Mouse (Mus musculus) right cerebral cortex, postnatal 10 days (tissue): ENCODE data around the gene Atp8b3.

Source experiments
- DNase-seq, 2 experiments: peaks; one replicate each; pipeline ENCODE4 v3.0.0; 2021; ENCODE audit warnings: low spot score in 2 of 2

Gene Atp8b3

GRCm38 (mm10) chr10:80523299-80523698, 15.6 kb downstream of the Atp8b3 start:
- DNase-seq: no peak

- DNase-seq: no peak
Measured at GRCm38 (mm10) chr10:80519287-80519686, 19.6 kb downstream of the Atp8b3 start.

DNA sequence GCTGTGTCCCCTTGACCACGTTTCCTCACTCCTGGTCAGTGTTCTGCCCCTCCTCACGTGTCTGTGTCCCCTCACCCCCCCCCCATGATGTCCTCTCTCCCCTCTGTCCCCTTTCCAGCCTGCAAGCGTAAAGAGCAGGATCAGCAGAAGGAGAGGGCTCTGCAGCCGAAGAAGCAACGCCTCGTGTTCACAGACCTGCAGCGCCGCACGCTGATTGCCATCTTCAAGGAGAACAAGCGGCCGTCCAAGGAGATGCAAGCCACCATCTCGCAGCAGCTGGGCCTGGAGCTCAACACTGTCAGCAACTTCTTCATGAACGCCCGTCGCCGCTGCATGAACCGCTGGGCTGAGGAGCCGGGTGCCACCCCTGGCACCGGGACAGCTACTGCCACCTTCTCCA, 25.2 kb downstream of the Atp8b3 start:
- no peak for DNase-seq

- no peak for DNase-seq
Measured at GRCm38 (mm10) chr10:80510273-80510660, 28.7 kb downstream of the Atp8b3 start.

DNA sequence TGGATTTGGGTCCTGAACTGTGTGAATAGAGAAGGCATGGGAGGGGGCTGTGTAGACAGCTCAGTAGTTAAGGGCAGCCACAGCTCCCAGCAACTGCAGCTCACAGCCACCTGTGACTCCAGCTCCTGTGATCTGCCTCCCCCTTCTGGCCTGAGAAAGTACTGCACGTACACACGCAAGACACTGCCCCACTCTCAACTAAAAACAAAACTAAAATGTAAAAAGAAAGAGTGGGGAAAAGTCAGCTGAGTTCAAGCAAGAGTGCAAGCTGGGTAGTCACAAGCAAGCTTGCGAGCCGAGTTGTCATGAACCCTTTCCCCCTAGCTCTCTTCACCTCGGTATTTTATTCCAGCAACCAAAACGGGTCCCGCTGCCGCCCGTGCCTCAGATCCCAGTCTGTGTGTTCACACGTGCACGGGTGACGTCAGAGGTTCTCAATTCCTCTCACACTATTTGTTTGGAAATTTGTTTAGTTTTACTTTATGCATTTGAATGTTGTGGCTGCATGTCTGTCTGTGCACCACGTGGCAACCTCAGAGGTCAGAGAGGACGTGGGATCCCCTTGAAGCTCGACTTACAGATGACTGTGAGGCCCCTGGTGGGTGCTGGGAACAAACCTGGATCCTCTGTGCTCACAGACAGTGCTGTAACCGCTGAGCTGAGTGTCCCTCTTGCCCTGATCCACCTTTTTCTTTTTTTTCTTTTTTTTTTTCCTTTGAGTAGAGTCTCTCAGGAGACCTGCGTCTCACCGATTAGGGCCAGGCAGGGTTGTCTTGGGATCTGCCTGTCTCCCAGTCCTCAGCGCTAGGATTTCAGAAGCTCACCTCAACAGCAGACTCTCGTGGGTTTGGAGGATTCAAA, 29.3 kb downstream of the Atp8b3 start:
- DNase-seq: peak; percentile 68 to 85

DNA sequence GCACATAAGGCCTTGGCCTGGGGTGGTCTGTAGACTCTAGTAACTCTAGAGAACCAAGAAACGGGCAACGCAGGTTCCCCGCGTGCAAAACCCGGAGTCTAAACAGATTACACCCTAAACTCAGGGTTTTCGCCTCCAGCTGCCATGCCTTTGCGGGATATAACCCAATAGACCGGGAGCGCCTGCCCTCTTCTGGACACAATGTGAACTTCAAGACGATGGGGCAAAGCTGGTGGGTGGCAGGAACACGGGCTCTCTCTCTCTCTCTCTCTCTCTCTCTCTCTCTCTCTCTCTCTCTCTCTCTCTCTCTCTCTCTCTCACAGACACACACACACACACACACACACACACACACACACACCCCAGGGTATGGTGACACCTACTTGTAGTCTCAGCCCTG, 32.7 kb downstream of the Atp8b3 start:
- peak in 1 of 2 experiments; percentile 67 for DNase-seq

DNA sequence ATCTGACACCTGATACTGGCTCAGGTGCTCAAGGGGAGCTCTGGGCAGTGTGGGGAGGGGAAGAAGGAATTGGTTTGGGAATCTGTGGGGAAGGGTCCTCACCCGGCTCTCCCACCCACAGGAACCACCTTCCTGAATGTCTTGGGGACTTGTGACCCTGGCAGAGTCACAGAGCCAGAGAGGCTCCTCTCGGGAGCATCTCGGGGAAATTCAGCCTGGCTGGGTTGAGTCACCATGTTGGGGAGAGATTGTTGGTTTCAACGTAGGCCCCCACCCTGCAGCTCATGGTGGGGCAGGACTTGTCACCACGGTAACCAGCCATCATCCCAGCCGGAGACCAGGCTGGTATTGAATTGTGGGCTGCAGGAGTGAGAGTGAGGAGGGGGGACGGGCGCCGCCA, 34.2 kb downstream of the Atp8b3 start:
- no peak for DNase-seq

- DNase-seq: no peak
Measured at GRCm38 (mm10) chr10:80503599-80504220, 35.2 kb downstream of the Atp8b3 start.

- no peak for DNase-seq
Measured at GRCm38 (mm10) chr10:80502819-80503314, 36.1 kb downstream of the Atp8b3 start.

DNA sequence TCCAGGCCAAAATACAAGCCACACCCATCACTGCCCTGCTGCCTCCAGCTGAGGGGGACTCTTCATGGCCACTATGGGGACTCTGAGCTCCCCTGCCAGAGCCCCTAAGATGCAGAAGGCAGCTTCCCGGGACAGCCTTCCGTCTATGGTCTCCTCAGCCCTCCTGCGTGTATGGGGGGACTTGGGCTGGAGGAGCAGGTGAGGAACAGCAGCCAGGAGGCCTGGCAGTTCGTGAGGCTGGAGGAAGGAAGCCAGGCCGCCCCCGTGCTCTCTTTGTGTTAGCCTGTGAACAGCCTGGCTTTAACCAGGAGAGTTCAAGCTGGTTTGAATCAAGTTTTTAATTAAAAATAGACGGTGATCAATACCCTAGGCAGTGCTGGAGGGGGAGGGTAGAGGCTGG, 36.6 kb downstream of the Atp8b3 start:
- no peak for DNase-seq

DNA sequence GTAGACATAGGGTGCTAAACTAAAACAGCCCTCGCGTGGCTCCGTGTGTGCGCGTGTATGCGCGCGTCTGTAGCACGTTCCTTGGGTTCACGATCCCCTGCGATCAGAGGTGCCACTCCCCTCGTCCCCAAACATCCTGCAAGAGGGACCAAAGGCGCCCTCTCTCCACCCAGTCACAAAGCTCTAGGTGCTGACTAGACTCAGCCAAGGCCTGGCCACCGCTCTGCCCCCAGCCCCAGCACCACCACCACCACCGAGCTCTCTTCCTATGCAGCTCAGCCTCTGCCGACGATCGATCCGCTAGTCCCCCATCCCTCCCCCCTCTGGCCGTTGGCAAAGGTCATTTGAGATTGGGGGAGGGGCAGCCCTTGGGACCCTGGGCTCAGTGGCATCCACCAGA, 42.5 kb downstream of the Atp8b3 start:
- DNase-seq: no peak

DNA sequence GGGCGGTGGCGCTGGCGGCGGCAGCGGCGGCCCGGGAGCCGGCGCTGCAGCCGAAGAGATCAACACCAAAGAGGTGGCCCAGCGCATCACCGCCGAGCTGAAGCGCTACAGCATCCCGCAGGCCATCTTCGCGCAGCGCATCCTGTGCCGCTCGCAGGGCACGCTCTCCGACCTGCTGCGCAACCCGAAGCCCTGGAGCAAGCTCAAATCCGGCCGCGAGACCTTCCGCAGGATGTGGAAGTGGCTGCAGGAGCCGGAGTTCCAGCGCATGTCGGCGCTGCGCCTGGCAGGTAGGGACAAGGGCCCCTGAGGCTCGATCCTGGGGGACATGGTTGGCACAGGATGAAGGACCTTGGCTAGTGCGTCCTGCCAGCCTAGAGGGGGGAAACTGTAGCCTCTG, 43.0 kb downstream of the Atp8b3 start:
- no peak for DNase-seq

GRCm38 (mm10) chr10:80494732-80495131, 44.2 kb downstream of the Atp8b3 start, which contains the start of gene Onecut3:
Gene Onecut3, plus strand, starts transcription at chr10:80494835.
- DNase-seq: no peak

- no peak for DNase-seq
Measured at GRCm38 (mm10) chr10:80490051-80490450, 48.9 kb downstream of the Atp8b3 start.

DNA sequence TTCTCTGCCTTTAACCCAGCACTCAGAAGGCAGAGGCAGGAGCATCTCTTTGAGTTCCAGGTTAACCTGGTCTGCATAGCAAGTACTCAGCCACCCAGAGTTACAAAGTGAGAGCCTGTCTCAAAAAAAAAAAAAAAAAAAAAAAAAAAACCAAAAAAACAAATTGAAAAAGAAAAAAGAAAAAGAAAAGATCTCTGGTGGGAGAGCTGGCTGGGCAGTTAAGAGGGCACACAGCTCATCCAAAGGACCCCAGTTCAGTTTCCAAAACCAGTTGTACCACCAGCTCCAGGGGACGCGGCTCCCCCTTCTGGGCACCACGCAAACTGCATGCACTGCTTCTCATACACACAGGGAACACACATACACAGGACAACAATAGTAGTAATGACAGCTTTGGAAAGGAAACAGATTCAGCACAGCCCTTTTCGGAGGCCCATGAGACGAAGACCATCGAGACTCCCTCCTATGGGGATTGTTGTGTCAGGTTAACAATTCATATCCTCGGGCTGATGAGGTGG, 52.0 kb downstream of the Atp8b3 start:
- no peak for DNase-seq

GRCm38 (mm10) chr10:80481002-80481401, 57.9 kb downstream of the Atp8b3 start:
- no peak for DNase-seq

- no peak for DNase-seq
Measured at GRCm38 (mm10) chr10:80478531-80478930, 60.4 kb downstream of the Atp8b3 start.

DNA sequence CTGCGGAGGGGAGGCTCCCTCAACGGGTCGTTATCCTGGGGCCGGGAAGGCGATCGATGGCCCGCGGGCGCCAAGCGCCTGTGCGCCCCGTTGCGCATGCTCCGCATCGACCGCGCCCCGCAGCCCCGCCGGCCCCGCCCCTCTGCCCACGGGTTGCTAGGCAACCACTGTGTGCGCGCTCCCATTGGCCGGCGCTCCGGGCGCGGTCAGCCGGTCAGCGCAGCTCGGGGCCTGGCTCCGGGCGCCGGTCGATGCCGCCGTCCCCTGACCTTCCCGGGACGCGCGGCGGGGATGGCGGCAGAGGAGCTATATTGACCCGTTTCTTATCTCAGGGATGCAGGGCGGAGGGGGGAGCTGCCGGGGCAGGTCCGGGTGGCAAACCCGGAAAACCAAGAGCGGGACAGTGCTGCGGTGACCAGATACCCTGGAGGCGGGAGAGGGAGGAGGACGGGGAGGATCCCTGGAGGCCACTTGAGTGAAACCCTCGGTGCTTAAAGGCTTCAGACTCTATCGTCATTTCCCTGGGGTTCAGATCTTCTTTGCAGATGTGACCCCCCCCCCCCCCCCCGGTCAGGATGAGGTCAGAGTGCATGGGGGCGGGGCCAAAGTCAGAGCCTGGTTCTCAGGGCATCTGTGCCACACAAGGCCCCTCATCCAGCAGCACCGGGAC, 63.5 kb downstream of the Atp8b3 start:
- DNase-seq: peak; percentile 92 to 93
